Mouse (Mus musculus) frontal cortex, postnatal 36 days (tissue): Measurements from ENCODE around the gene Psmb10.
A peak's percentile ranks its signal among the peaks of the same experiment; 100 is the strongest.
"Not testable (repeated sequence)": the region's sequence is repeated elsewhere in the genome, so short reads cannot be mapped to it uniquely, and the experiment has no call there.

Experiments used
- DNase-seq, 2 experiments: peaks; one replicate each; pipeline ENCODE4 v3.0.0; 2022; ENCODE audit warnings: low spot score in 2 of 2

Gene Psmb10

DNA sequence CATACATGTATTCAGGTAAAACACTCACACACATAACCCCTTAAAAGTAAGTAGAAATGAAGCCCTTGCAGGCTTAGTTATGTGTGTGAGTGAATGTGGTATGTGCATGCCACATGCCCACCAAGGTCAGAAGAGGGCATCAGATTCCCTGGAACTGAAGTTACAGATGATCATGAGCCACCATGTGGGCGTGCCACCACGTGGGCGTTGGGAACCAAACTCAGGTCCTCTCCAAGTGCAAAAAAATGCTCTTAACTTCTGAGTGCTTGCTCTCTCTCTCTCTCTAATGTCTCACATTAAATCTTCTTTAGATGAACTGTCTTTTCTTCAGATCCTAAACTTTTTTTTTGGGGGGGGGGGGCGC, at the start of gene Psmb10:
Gene Psmb10, minus strand, starts transcription at position 139 of the 364 bp plus-strand sequence.
- no peak for DNase-seq

DNA sequence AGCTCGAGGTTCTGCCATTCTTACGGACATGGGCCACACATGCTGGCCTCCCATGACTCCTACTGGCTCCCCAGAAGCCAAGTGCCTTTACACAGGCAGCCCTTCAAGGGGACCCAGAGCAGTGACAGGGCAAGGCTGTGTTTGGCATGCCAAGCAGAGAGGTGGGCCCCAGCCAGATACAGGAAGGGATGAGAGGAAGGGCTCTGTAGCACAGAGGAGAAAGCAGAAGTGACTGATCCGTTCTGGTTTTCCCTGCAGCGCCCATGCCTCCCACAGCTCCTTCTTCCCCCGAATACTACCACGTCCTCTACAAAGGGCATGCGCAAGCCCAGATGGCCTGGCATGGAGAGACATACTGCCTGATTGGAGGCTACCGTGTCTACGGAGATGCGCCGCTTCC, 45.2 kb upstream of the Psmb10 start:
- not testable (repeated sequence) for DNase-seq

DNA sequence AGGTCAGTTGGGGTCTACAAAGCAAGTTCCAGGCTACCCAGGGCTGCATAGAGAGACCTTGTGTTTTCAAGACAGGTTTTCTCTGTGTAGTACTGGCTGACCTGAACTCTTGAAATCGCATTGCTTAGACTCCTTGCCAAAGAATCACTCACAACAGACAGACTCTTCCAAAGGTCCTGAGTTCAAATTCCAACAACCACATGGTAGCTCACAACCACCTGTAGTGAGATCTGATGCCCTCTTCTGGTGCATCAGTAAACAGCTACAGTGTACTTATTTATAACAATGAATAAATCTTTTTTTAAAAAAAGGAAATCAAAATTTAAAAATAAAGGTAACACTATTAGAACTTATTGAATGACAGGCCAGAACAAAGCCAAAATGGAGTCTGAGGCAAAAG, 42.9 kb upstream of the Psmb10 start:
- no peak for DNase-seq

DNA sequence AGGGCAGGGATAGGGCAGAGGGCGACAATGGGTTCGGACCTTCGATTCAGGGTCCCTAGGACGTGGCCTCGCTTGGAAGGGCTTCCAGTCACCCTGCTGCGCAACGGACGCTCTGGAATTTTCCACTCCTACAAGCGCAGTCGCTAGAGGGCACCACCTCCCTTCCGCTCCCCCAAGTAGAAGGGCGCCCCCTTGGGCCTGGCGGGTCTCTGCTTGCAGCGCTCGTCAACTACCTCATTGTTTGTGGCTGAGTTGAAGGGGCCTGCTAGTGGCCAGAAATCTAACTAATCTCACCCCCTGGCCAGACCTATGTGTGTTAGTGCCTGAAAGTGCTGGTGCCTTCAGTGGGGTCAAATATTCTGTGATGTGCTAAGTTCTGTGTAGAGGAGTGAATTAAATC, 41.1 kb upstream of the Psmb10 start, which contains the start of gene Dpep3:
Gene Dpep3, minus strand, starts transcription at position 105 of the 400 bp plus-strand sequence.
- DNase-seq = no peak

DNA sequence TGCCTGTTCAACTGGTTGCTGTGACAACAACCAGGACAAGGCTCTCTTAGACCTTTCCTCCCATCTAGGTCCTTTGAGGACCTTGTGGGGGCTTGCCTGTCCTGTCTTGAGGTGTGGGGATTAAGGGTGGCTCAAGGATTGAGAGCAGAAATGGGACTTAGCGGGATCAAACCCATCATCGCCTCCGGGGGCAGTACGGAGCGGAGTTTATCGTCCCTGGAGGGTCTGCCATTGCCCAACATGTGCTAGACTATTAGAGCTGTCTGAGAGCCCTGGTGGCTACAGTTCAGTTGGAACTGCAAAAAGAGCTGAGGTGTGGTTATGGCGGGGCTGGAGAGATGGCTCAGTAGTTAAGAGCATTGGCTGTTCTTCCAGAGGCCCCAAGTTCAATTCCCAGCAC, 37.1 kb upstream of the Psmb10 start:
- DNase-seq = no peak

DNA sequence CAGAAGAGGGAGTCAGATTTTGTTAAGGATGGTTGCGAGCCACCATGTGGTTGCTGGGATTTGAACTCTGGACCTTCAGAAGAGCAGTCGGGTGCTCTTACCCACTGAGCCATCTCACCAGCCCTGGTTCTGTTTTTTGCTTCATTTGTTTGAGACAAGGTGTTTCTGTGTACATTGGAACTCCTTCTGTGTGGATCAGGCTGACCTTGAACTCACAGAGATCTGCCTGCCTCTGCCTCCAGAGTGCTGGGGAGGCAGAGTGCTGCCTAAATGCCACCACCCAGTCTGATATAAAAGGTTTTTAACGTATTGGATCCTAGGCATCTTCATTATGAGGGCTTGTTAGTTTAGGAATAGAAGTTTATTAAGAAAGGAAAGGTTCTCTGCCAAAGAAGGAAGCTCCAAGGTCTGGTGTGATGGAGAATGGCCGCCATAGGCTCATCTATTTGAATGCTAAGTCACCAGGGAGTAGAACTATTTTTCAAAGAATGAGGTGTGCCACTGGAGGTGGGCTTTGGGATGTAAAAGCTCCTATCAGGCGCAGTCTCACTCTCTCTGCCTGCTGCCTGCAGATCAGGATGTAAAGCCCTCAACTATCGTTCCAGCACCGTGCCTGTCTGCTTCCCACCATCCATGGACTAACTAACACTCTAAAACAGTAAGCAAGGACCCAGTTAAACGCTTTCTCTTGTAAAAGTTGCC, 32.9 kb upstream of the Psmb10 start:
- DNase-seq = no peak

DNA sequence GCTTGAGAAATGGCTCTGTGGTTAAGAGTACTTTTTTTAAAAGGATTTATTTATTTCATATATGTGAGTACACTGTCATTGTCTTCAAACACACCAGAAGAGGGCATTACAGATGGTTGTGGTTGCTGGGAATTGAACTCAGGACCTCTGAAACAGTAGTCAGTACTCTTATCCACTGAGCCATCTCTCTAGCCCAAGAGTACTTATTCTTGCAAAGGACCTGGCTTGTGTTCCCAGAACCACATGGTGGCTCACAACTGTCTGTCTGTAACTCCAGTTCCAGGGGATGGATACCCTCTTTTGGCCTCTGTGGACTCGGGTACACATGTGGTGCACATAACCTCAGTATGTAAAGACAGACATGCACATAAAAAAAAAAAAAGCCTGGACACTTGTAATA, 31.1 kb upstream of the Psmb10 start:
- DNase-seq = no peak

DNA sequence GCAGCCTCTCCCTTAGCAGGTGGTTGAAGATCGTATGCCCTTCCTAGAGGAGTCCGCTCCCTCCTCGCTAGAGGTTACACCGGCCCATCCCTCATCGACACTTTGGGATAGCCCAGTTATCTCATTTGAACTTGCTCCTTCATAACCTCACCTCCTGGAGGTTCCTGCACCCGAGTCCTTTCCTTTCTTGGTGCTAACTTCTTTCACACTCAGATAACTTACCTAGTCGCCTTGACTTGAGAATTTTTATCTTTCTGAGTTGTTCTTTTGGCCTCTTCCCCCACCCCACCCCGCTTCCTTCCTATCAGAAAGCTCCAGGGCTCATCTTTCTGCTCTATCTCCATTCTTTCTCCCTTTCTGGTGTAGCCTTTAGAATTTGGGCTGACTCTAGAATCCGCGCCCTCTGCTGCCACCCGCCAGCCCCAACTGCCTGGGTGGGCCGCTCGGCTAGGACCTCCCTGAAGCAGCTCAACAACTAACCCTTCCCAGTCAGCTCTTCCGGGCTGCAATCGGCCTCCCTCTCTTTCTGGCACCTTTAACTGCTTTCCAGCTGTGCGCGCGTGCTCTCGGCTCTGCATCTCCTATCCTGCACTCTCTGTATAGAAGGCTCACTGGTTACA, 28.6 kb upstream of the Psmb10 start:
- no peak for DNase-seq

DNA sequence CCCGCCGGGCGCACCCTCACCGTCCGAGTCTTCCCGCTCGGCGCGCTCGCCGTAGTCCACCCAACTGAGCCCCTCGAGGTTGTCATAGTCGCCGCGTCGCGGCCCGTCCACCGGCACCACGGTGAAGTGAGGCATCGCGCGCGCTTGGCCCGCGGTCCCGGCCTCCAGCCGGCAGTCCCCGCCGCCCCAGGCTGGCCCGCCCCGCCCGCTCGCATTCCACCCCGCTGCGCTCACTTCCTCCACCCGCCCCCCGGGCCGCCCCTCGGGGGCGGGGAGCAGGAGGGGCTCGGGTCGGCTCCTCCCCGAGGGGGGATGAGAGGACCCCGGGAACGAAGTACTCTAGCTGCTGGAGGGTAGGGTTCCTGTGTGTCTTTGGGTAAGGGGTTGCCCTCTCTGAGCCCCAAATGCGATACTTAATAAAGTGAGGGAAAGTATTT, 27.7 kb upstream of the Psmb10 start, which contains the start of gene Slc12a4:
Gene Slc12a4, minus strand, starts transcription at position 193 of the 437 bp plus-strand sequence.
- no peak for DNase-seq

DNA sequence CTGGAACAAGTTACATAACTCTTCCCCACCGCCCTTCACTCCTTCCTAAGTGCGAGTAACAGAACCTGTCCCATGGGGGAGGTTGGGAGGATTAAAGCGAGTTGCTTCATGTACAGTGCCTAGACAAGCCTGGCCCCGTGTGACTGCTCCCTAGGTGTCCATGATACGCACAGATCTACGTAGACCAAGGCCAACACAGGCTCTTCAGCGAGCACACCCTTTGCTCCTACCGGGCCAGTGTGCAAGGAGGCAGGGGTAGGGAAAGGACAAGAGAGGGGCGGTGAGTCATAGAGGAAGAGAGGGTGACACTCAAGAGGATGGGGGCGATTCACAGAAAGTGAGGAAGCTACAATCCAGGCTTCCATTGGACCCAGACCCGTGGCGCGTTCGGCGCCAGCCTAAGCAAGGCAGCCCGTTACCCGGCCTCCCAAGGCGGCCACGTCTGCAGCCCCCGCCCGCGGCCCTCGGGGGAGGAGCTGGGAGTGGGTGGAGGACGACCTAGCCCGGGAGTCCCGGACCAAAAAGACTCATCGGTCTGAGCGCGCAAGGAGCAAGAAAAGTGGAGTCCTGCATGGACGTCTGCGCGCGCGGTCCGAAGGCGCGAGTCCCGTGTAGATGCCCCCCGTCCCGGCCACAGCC, 27.1 kb upstream of the Psmb10 start:
- DNase-seq = no peak

DNA sequence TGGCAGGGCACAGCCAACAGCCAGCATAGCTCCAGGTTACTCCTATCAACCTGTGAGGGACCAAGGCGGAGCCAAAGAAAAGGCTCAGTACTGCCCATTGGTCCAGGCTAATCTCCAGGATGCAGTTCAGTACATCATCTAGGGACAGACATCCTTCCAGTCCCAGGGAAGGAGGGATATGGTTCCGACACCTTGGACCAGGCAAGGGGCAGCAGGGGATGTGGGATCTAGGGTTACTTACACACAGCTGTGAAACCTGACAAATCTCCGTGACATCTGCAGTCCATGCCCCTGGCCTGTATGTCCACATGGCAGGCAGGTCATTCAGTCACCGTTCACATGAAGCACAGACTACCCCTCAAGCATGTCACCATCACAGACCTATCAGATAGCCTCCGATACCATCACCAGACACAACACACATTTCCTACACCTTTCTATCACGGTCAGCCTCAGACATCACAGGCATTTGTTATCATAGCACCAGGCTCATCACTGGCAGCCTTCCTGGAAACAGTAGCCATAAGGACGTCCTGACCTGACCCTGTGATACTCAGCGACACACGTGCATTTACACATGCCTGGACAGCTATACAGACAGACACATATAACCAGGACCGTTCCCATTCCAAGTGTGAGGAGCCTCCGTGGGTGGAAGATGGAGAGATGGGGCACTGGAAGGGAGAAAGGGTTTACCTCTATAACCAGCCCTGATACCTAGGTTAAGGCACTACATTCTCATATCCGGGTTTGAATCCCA, 26.4 kb upstream of the Psmb10 start:
- no peak for DNase-seq

DNA sequence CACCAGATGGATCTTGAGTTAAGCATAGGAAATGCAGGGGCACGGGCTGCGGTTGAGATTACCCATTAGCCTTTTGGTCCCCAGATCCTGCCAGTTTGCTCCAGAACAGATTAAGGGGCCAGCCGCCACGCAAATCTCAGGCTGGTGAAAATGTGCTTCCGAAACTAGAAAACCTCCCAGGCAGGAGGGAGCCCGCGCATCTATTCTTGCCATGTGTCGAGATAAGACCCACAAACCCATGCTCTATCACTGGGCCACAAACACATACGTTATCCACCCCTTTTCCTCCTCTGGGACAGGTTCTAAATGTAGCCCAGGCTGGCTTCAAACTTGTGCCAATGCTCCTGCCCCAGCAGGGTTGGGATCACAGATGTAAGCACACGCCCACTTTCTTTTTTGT, 23.3 kb upstream of the Psmb10 start:
- DNase-seq = no peak

DNA sequence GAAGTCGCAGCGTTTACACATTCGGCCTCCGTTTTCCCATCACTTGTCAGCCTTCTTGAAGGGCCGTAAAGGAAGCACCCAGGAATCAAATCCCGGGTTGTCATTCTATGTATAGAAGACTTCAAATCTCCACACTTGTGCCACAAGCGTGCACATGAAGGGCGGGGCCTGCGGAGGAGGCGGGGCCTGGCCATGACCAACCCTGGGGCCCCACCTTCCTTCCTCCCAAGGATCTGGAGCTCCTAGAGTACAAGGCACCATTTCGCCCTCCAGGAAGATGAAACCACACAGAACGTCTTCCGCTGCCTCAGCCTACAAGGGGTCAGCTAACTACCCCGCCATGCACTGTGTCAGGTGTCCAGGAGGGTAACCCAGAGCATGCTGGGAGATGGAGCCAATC, 22.9 kb upstream of the Psmb10 start:
- DNase-seq = no peak

DNA sequence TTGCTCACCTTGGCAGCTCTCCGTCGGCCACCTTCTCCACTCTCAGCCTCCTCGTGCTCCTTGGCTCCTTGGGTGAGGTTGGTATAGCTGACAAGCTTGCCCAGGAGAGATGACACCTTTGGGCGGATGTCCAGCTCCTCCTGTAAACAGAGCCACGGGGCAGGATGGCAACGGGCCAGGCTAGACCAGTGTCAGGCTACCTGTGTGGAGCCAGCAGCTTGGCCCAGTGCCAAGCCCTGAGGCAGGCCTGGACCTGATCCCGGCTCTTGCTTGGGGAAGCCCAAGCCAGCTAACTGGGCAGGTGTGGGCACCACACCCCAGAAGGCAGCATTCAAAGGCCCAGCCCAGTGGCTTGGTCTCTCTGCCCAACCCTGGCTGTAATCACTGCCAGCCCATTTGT, 21.1 kb upstream of the Psmb10 start:
- no peak for DNase-seq

DNA sequence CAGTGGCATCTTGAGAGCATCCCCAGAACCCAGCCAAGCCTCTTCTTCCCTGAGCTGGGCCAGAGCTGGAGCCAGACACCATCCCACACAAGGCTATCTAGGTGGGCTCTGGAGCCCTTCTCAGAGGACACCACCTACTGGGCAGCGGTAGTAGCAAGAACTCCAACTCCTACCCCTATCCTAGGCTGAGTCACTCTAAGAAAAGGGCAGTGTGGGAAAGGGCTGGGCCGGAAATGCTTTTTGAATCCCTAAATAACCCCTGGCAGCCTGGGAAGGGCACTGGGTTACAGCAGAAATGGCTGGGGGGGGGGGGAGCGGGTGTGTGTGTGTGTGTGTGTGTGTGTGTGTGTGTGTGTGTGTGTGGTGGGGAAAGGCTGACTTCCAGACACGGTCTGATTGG, 19.6 kb upstream of the Psmb10 start:
- no peak for DNase-seq

DNA sequence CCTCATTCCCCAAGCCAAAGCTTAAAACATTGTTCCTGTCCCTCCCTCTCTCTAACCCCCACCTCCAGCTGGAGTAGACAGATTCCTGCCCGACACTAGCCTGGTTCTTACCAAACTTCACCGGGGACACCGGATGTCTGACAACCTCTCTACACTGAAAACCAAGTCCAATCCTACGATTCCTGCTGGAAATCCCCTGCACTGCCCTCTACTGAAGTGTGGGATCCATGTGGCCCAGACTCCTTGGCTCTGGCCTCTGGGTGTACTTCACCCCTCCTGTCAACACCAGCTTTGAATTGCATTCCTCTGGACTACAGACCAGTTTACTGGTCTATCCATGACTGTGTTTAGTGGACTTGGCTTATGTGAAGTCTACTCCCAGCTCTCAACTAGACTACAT, 18.3 kb upstream of the Psmb10 start:
- no peak for DNase-seq

DNA sequence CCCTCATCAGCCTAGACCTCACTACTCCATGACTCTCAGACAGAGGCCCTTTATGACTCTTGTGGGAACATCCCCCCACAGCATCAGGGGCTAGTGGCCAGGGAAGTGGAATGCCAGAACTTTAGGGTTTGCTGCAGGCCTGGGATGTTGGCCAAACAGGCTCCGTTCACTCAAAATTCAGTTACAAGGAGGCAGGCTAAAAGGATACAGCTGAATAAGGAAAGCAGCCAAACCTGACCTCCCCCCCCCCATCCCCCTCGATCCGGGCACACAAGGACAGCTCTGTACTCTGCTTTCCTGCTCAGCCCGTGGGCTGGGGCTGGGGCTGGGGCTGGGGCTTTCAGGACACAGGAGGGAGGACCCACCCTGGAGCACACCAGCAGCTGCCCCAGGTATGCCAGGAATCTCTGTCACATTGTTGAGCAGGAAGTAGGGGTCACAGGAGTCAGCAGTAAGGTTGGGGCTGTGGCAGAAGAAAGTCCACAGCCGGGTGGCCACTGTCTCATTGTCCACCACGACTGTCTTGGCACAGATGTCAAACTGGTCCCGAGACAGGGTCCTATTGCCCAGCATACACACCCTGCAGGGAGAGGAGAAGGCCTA, 12.9 kb upstream of the Psmb10 start:
- DNase-seq = no peak

DNA sequence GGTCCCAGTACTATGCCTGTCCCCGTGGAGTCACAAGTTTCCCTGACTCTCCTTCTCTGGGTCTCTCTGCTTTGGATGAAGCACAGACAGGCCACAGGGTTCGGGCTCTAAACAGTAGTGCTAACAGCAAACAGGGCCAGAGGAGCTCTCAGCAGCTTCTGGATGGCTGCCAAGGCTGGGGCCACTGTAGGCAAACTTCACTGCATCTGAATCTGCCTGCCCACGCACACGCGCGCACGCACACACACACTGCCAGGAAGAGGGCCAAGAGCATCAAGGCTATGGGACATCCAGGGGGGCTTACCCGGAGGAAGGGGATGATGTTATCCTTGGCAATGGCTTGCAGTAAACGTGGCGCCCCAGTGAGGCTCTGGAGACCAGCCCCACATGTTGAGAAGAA, 11.1 kb upstream of the Psmb10 start:
- peak in 1 of 2 experiments; percentile 57 for DNase-seq

DNA sequence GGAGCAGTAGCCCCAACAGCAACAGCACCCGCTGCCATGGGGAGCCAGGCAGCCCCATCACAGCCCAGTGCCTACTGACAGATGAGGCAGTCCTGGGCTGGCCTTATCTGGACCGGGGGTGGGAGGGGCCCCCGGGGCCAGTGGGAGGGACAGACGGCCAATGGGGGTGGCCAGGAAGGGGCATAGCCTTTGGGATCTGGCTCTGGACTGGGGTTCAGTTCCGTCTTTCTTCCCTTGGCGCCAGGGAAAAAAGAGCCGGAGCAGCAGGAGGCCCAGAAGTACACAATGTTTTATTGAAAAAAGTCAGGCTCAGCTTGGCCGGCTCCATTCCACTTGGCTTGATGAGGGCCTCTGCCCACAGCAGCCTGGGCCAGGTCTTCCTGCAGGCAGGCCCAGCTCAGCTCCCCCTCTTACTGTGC, 5.1 kb upstream of the Psmb10 start, which contains the start of gene Lcat:
Gene Lcat, minus strand, starts transcription at position 62 of the 419 bp plus-strand sequence.
- DNase-seq = peak in 1 of 2 experiments; percentile 44

DNA sequence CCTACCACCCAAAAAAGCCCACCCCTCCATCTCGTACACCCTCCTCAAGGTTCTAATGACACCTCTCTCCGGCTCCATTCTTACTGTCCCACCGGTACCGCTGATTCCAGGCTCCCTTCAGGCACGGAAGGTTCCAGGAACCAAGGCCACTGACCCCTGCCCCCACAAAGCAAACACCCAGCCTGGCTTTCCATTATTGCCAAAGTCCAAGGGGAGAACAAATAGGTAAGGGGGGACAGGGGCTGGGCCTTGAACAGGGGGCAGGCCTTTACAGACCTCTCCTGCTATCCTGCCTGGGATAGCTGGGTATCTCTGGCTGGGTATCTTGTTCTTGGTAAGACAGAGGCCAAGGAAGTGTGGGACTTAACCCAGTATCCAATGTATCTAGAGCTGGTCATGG, 4.3 kb upstream of the Psmb10 start:
- DNase-seq = no peak

DNA sequence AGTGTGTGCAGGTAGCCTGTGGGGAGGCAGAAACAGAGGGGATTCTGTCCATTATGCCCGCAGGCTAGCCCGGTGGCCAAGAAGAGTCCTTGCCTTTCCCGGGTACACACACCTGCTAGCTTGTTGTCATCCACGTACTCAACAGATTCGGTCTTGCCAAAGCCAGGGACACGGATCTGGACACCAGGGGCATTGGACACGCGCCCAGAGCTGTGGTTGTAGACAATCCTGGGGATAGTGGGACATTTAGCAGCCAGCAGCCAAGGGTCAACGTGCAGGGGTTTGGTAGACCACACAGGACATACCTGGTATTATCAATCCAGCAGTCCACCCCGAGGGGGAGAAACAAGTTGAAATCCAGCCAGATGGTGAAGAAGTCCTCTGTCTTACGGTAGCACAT, 3.8 kb upstream of the Psmb10 start:
- no peak for DNase-seq
